Mouse (Mus musculus) spleen, adult 2 months (tissue): ENCODE measurements around the gene Capn6.

Experiments
- CTCF ChIP-seq: fragments of 200-500 bp; IDR thresholded peaks from 2 replicates; pipeline ENCODE4 v1.5.1; 2011; ENCODE audit warnings: mild to moderate bottlenecking, inconsistent platforms; ENCODE audit not compliant: insufficient read depth, insufficient read length, insufficient replicate concordance; ENCODE audit errors: extremely low read depth
- POLR2A ChIP-seq: fragments of 200-500 bp; IDR thresholded peaks from 2 replicates; pipeline ENCODE4 v1.6.1; 2011; ENCODE audit warnings: low read depth, low read length, inconsistent platforms

GRCm38 (mm10) chrX:143818961-143819360, 8.3 kb downstream of the Capn6 start:
- no peak for TF ChIP-seq CTCF
- TF ChIP-seq POLR2A: no peak
